Mouse (Mus musculus): ENCODE results near the gene Sqstm1. TPM values are rescaled to one million over a fixed set of nuclear protein-coding genes. Genes with fewer than 3 reads are reported as not detected.
A peak's percentile ranks its signal among the peaks of the same experiment; 100 is the strongest.

The Sqstm1 gene
- total and polyA plus RNA-seq, 3 experiments: 187 to 223 TPM; not detected in 1

DNA sequence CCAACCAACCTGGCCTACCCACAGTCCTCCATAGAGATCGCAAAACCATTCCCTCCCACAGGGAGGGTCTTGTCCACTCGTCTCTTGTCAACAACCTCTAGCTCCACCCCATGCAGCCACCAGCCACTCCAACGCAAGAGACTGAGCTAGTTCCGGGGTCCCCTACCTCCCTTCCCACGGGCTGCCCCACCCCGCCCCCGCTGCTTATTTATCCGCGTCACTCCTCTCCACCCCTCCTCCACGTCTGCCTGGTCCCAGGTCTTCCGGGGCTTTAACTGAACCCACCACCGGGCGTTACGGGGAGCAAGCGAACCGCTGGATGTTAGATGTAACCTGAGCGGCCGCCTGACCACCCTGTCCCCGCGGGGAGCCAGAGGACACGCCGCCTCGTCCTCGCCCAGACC lies 524 bp downstream of the Sqstm1 start (continued):
- TF ChIP-seq ZC3H11A (IDR thresholded peaks at IDR 0.05; ENCODE audit: low read depth, low read length) (no peak), MAZ (IDR thresholded peaks at IDR 0.05; ENCODE audit: low read depth, low read length) (peak; percentile 92), E2F4 (IDR thresholded peaks at IDR 0.05; ENCODE audit: borderline replicate concordance, low read depth, low read length) (no peak), TCF12 (IDR thresholded peaks at IDR 0.05; ENCODE audit: low read depth, low read length) (peak; percentile 33; the same call in 1 of the 2 replicates), MYC (IDR thresholded peaks at IDR 0.05; ENCODE audit: low read depth, low read length) (peak; percentile 72; the same call in 1 of the 2 replicates), CHD2 (IDR thresholded peaks at IDR 0.05; ENCODE audit: low read length) (peak; percentile 56), NRF1 (IDR thresholded peaks at IDR 0.05; ENCODE audit: insufficient read depth, low read depth, low read length, poor library complexity, severe bottlenecking) (no peak), MAFK (IDR thresholded peaks at IDR 0.05; ENCODE audit: borderline replicate concordance, low read depth, low read length) (no peak), MEF2A (IDR thresholded peaks at IDR 0.05; ENCODE audit: extremely low read depth, insufficient replicate concordance, low read depth, low read length, poor library complexity, severe bottlenecking) (no peak), RAD21 (IDR thresholded peaks at IDR 0.05; ENCODE audit: low read depth, low read length) (no peak), TAL1 (IDR thresholded peaks at IDR 0.05; ENCODE audit: low read length) (no peak), JUND (IDR thresholded peaks at IDR 0.05; ENCODE audit: low read depth, low read length) (no peak)

DNA sequence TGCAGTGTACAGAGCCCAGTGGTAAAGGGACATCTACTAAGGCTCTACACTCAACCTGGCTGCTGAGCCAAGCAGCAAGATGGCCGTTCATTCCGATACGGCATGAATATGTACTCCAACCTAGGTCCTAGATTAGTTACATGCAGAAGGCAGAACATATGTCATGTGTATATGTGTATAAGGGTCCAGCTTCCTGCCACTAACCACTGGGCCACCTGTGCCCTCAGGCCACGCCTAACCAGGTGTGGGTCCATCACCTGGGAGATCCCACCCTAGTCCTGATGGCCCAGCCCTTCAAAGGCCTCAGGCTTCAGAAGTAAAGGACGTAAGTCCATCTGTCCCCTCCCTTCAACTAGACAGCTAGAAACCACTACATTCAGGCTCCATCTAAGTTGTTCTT lies 2.6 kb downstream of the Sqstm1 start:
- H3K9ac ChIP-seq (ENCODE audit: control insufficient read depth, low read depth, low read length, poor library complexity, severe bottlenecking): no peak overlapping the region
- peaks cover 12 to 29% of the 10 kb centered on the region in 2 experiments for H3K4me1 ChIP-seq (ENCODE audit: control insufficient read depth in 1 of 2, insufficient read depth in 2 of 2, low read length in 2 of 2)
- no peak overlapping the region for H3K4me3 ChIP-seq (ENCODE audit: control insufficient read depth in 1 of 2, insufficient read depth in 1 of 2, low read depth in 2 of 2, low read length in 2 of 2)
- no peak for DNase-seq (ENCODE audit: low read depth, low spot score)
- TF ChIP-seq RAD21 (IDR thresholded peaks at IDR 0.05; ENCODE audit: low read depth, low read length) (no peak), ZNF384 (IDR thresholded peaks at IDR 0.05; ENCODE audit: low read depth, low read length) (no peak), MXI1 (IDR thresholded peaks at IDR 0.05; ENCODE audit: low read depth, low read length) (no peak), MAZ (IDR thresholded peaks at IDR 0.05; ENCODE audit: low read depth, low read length) (no peak), ETS1 (IDR thresholded peaks at IDR 0.05; ENCODE audit: low read depth, low read length) (no peak), ZMIZ1 (IDR thresholded peaks at IDR 0.05; ENCODE audit: low read depth, low read length) (no peak)
- no peak overlapping the region for H3K27ac ChIP-seq (ENCODE audit: control insufficient read depth, low read depth, low read length)
- peaks cover 31% of the 10 kb centered on the region for H3K79me2 ChIP-seq (ENCODE audit: control insufficient read depth, insufficient read depth, low read length, poor library complexity)
- H3K27me3 ChIP-seq (ENCODE audit: control insufficient read depth in 1 of 2, insufficient read depth in 2 of 2, low read length in 2 of 2): no peaks in the 10 kb centered on the region
- peaks cover 24 to 25% of the 10 kb centered on the region in 2 experiments for H3K36me3 ChIP-seq (ENCODE audit: control insufficient read depth in 1 of 2, insufficient read depth in 2 of 2, low read length in 2 of 2)
- H3K9me3 ChIP-seq (replicated peaks; ENCODE audit: insufficient read depth, low read length): no peaks in the 10 kb centered on the region

DNA sequence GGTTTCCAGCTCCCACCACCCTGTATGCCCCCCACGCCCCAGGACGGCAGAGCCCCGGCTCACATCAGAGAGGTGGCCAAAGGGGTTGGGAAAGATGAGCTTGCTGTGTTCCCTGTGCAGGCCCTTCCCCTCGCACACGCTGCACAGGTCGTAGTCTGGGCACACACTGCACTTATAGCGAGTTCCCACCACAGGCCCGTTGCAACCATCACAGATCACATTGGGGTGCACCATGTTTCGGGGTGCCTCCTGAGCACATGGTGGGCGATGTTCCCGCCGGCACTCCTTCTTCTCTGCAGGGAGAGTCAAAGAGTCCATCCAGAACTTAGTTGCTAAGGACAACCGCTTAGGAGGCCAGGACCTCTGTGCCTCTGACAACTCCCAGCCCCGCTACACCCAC lies 3.3 kb downstream of the Sqstm1 start:
- peaks cover 12 to 22% of the 10 kb centered on the region in 2 experiments for H3K4me1 ChIP-seq (ENCODE audit: control insufficient read depth in 1 of 2, insufficient read depth in 2 of 2, low read length in 2 of 2)
- H3K9me3 ChIP-seq (replicated peaks; ENCODE audit: insufficient read depth, low read length): no peaks in the 10 kb centered on the region
- H3K27me3 ChIP-seq (ENCODE audit: control insufficient read depth in 1 of 2, insufficient read depth in 2 of 2, low read length in 2 of 2): no peaks in the 10 kb centered on the region
- H3K4me3 ChIP-seq (ENCODE audit: control insufficient read depth in 1 of 2, insufficient read depth in 1 of 2, low read depth in 2 of 2, low read length in 2 of 2): no peak overlapping the region
- TF ChIP-seq USF1 (IDR thresholded peaks at IDR 0.05; ENCODE audit: low read depth, low read length) (no peak), SMC3 (IDR thresholded peaks at IDR 0.05; ENCODE audit: low read depth, low read length) (no peak), SIN3A (IDR thresholded peaks at IDR 0.05; ENCODE audit: low read length) (no peak), TCF12 (IDR thresholded peaks at IDR 0.05; ENCODE audit: low read depth, low read length) (no peak), MXI1 (IDR thresholded peaks at IDR 0.05; ENCODE audit: low read depth, low read length) (no peak), EP300 (IDR thresholded peaks at IDR 0.05; ENCODE audit: low read depth in 1 of 2, low read length in 2 of 2) (no peak), MYC (IDR thresholded peaks at IDR 0.05; ENCODE audit: low read depth, low read length) (no peak), USF2 (IDR thresholded peaks at IDR 0.05; ENCODE audit: borderline replicate concordance in 1 of 2, insufficient read depth in 1 of 2, low read depth in 1 of 2, low read length in 2 of 2) (no peak), CHD2 (IDR thresholded peaks at IDR 0.05; ENCODE audit: low read length) (no peak), RAD21 (IDR thresholded peaks at IDR 0.05; ENCODE audit: low read depth, low read length) (no peak), MAZ (IDR thresholded peaks at IDR 0.05; ENCODE audit: low read depth, low read length) (no peak), KAT2A (conservative IDR thresholded peaks at IDR 0.05; ENCODE audit: low read depth, low read length) (no peak), MAX (IDR thresholded peaks at IDR 0.05; ENCODE audit: low read length) (no peak), TAL1 (IDR thresholded peaks at IDR 0.05; ENCODE audit: low read length) (no peak), ZNF384 (IDR thresholded peaks at IDR 0.05; ENCODE audit: low read depth, low read length) (no peak), GATA1 (IDR thresholded peaks at IDR 0.05; ENCODE audit: low read depth, low read length) (no peak)
- H3K36me3 ChIP-seq (ENCODE audit: control insufficient read depth in 1 of 2, insufficient read depth in 2 of 2, low read length in 2 of 2): peaks cover 21 to 26% of the 10 kb centered on the region in 2 experiments
- no peak for DNase-seq (ENCODE audit: low read depth, low spot score)
- H3K27ac ChIP-seq (ENCODE audit: control insufficient read depth, low read depth, low read length): no peak overlapping the region
- no peak overlapping the region for H3K9ac ChIP-seq (ENCODE audit: control insufficient read depth, low read depth, low read length, poor library complexity, severe bottlenecking)
- peaks cover 31% of the 10 kb centered on the region for H3K79me2 ChIP-seq (ENCODE audit: control insufficient read depth, insufficient read depth, low read length, poor library complexity)

Data from MEL (cell line).